Mouse (Mus musculus): Measurements from ENCODE around the gene Dgkq. TPM values are rescaled to one million over a fixed set of nuclear protein-coding genes. Genes with fewer than 3 reads are reported as not detected.
A peak's percentile ranks its signal among the peaks of the same experiment; 100 is the strongest.
"Not testable (repeated sequence)": the region's sequence is repeated elsewhere in the genome, so short reads cannot be mapped to it uniquely, and the experiment has no call there.

Dgkq gene
- total RNA-seq, 2 experiments from 2014 or later, result 52.6 to 54.6 TPM

DNA sequence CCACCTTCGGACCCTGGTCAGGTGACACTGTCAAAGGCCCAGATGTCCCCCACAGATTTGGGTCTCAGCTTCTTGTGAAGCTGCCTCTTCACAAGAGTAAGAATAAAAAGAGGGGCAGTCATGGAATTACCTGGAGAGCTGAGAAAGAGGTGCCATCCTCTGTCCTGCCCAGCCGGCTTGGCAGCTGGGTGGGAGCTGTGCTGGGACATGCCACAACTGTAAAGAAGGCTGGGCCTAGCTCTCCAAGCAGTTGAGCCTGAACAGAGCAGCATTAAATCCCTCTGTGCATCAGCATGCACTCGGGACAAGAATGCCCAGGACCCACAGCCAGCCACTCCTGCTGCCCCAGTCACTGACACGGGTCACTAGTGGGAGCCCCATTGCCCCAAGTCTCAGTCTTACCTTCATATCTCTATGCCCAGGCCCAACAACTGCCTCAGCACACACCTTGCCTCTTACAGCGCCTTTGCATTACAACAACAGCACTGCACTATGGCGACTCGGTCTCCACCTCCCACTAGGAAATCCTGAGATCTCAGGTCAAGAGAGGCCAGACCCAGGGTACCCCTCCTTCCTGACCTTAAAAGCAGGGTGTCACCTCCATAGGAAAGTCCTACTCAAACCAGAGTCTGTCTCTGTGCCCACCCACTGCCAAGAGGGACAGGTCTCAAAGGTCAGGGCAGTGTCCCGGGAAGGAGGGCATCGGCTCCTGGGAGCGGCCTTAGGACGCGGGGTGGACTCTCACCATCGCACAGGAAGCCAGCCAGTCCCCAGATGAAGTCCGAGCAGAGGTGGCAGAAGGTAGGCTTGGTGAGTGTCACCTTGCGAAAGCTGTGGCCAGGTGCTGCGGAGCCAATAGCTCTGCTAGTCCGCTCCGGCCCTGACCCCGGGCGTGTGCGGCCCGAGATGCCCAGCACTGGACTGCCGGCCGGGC lies 9.5 kb downstream of the Dgkq start, which contains the start of gene Idua:
Gene Idua, plus strand, starts transcription at position 634 of the 934 bp plus-strand sequence.
- DNase-seq (ENCODE audit: extremely low spot score in 1 of 2, low spot score in 2 of 2), result no peak
- intact Hi-C loops (cut with DNase I), result no loop called here

- intact Hi-C loops (cut with DNase I), result no loop called here
- peak in 1 of 2 experiments; percentile 12 for DNase-seq (ENCODE audit: extremely low spot score in 1 of 2, low spot score in 2 of 2)
Measured at GRCm38 (mm10) chr5:108658611-108659010, 10.9 kb downstream of the Dgkq start.

GRCm38 (mm10) chr5:108657406-108657805 lies 12.1 kb downstream of the Dgkq start:
- intact Hi-C loops (cut with DNase I), result no loop called here
- no peak for DNase-seq (ENCODE audit: extremely low spot score in 1 of 2, low spot score in 2 of 2)

- intact Hi-C loops (cut with DNase I), result no loop called here
Measured at GRCm38 (mm10) chr5:108655891-108656650, 13.4 kb downstream of the Dgkq start.

DNA sequence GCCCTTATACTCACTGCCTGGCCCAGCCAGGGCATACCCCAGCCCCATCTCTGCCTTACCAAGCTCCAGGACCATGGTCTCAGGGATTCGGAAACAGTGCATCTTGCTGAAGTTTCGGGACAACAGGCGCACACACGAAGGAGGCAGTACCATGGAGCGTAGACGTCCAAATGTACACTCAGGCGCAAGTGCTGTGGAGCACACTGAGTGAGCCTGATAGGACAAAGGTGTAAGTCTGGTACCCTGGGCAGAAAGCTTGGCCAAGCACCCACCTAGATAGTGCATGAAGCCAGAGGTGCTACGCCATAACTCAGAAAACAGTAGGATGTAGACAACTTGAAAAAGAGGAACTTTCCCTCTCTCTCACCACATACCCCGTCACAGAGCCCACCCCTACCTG lies 14.1 kb downstream of the Dgkq start:
- DNase-seq (ENCODE audit: extremely low spot score in 1 of 2, low spot score in 2 of 2), result no peak
- intact Hi-C loops (cut with DNase I), result no loop called here

More at GRCm38 (mm10) chr5:108655891-108656650, 13.4 kb downstream of the Dgkq start:
- DNase-seq (ENCODE audit: extremely low spot score in 1 of 2, low spot score in 2 of 2), result no peak

DNA sequence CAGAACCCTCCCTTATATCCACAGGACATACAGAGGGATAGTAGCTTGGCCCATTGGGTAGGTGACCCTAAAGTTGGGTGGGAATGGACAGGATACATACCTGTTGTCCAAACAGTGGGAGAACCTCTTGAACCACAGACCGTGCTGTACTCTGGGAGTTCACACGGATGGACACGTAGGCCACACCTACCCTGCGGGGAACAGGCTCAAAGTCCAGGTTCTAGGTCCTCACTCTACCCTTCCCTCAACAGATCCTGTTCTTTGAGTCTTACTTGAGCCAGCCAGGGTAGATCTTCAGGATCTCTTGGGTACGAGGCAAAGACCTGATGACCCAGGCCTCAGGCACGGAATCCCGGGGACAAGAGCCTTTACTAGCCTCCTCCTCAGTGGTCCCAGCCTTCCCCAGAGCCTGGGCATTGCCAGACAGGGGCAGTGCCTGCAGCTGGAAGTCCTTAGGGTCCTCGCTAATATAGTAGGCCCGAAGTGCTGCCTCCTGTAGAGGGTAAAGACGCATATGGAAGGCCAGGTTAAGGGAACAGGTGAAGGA lies 15.0 kb downstream of the Dgkq start:
- no peak for DNase-seq (ENCODE audit: extremely low spot score in 1 of 2, low spot score in 2 of 2)
- intact Hi-C loops (cut with DNase I), result no loop called here

DNA sequence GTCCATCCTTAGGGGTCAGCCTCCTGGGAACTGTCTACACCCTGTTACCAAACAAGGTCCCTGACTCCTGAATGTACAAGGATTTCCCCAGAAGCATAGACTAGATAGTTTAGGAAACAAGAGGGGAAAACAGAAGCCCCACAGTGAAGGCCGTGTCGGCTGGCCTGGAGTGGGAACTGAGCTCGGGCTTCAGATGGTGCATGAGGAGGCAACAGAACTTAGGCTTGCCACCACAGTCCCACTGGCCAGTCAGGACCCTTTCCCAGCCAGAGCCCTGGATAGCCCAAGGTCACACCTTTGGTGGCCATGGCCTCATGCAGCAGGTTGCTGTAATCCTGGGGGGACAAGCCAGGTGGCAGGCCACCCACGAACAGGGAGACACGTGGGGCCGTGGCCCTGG lies 16.1 kb downstream of the Dgkq start:
- no peak for DNase-seq (ENCODE audit: extremely low spot score in 1 of 2, low spot score in 2 of 2)
- intact Hi-C loops (cut with DNase I), result no loop called here

DNA sequence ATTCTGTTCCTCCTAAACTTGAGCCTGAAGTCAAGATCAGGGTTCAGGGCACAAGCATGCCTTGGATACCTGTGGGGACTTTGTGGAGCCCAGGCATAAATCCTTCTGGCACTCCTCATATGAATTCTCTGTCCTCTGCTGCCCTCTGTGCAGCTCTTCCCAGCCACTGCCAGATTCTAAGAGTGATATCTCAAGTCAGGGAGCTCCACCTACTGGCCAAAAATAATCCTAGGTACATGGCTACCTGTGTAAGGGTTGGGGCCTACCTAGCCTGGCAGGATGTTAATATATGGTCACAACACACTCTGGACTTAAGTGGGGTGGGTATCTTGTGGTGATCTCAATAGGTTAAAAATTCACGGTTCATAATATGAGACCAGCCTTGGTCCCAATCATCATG lies 17.6 kb downstream of the Dgkq start:
- no peak for DNase-seq (ENCODE audit: extremely low spot score in 1 of 2, low spot score in 2 of 2)
- intact Hi-C loops (cut with DNase I), result no loop called here

DNA sequence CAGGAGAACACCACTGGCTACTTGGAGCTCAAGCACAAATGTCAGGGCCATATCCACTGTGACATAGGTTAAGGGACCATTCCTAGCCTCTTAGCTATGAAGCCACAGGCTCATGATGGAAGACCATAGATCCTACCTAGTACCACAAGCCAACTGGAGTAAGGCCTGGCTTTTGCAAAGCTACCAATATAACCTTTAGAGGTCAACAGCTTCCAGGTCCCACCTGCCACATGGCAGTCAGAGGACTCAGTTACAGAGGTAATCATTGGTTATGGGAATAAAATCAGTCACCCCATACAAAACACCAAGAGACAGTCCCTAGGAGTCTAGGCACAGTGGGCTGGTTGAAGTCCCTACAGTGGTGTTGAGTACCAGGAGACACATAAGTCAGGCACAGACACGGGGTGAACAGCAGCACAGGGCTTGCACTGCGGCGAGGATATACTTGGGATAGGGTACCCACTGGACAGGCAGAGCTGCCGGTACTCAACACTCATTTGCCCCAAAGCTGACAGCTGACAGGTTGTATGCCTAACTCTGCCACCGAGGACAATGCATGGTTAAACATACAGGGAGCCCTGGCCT lies 18.2 kb downstream of the Dgkq start:
- DNase-seq (ENCODE audit: extremely low spot score in 1 of 2, low spot score in 2 of 2), result no peak
- intact Hi-C loops (cut with DNase I), result no loop called here

DNA sequence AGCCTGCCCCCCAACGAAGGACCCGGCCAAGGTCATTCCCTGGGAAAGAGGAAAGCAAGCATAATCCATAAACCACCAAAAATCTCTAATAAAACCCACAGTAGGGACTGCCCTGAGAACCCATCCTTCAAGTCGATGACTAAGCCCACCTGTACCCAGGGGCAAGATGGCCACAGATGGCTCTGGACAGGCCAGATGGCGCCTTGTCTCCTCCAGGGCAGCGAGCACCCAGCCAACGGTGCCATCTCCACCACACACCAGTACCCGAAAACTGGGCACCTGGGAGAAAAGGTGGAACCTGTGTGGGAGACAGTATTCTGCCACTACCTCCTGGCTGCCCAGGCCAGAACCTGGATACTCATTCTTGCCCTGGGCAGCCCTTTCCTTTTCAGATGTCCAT lies 19.1 kb downstream of the Dgkq start:
- no peak for DNase-seq (ENCODE audit: extremely low spot score in 1 of 2, low spot score in 2 of 2)
- intact Hi-C loops (cut with DNase I), result no loop called here

- no peak for DNase-seq (ENCODE audit: extremely low spot score in 1 of 2, low spot score in 2 of 2)
- intact Hi-C loops (cut with DNase I), result no loop called here
Measured at GRCm38 (mm10) chr5:108648937-108649576, 20.4 kb downstream of the Dgkq start.

DNA sequence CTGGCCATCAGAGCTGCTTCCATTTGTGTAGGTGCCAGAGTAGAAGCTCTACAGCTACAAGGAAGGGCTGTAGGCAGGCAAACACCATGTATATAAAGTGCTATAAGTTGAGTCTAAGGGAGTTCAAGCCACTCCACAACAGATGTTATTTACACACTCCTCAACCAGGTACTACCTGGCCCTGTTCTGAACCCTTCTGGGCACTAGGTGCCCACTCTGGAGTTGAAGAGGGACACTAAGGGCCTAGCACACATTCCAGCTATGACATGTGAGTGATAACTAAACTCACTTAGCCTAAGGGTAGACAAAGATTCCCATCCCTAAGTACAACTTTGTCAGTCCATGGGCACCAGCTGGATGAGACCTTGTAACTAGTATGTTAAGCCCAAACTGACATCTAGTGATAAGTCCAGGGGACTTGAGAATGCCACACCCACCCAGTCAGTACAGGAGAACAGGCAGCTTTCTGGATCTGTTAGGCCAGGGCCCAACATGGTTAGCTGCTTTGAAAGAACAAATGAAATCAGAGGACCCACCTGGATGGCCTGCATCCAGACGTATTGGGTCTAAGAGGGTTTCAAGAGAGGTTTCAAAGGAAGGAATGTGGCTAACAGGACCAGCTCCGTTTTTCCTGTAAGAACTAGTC lies 21.5 kb downstream of the Dgkq start:
- no peak for DNase-seq (ENCODE audit: extremely low spot score in 1 of 2, low spot score in 2 of 2)
- intact Hi-C loops (cut with DNase I), result no loop called here

- DNase-seq (ENCODE audit: extremely low spot score in 1 of 2, low spot score in 2 of 2), result no peak
- intact Hi-C loops (cut with DNase I), result no loop called here
Measured at GRCm38 (mm10) chr5:108647311-108647710, 22.2 kb downstream of the Dgkq start.

- DNase-seq (ENCODE audit: extremely low spot score in 1 of 2, low spot score in 2 of 2), result no peak
Measured at GRCm38 (mm10) chr5:108646343-108646660, 23.2 kb downstream of the Dgkq start.

GRCm38 (mm10) chr5:108645651-108646342 lies 23.7 kb downstream of the Dgkq start:
- intact Hi-C loops (cut with DNase I), result no loop called here
- no peak for DNase-seq (ENCODE audit: extremely low spot score in 1 of 2, low spot score in 2 of 2)

More at GRCm38 (mm10) chr5:108646343-108646660, 23.2 kb downstream of the Dgkq start:
- intact Hi-C loops (cut with DNase I), result no loop called here

DNA sequence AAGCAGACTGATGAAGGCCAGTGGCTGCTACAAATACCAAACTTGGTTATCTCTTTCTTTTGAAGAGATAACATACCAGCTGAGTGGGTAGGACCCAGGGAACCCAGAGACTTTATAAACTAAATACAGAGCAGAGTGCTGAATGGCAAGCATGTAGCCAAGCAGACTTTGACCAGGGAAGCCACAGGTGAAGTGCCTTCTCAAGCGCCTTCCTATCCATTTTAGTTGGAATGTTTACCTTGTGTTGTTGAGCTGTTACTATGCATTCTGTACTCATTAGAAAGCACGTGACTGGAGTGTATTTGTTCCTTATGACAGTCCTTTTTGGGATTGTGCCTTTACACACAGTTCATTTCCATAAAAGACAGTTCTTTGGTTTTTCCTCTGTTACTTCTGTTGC lies 25.8 kb downstream of the Dgkq start:
- DNase-seq (ENCODE audit: extremely low spot score in 1 of 2, low spot score in 2 of 2), result no peak
- intact Hi-C loops (cut with DNase I), result no loop called here

DNA sequence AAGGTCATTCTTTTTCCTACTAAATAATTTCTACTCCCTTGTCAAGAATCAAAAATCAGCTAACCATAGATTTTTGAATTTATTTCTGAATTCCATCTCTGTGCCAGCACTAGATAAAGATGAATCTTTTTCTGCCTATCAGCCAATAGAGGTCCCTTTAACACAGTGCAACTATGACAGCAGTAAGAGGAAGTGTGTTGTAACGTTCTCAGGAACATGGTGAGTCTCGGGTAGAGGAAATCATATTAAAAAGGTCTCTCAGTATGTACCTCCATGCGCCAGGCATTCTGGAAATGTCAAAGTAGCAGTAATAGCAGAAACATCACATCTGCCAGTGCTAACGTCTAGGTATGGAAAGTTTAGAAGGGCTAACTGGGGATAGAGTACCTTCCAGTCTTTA lies 33.3 kb downstream of the Dgkq start:
- DNase-seq (ENCODE audit: extremely low spot score in 1 of 2, low spot score in 2 of 2), result no peak
- intact Hi-C loops (cut with DNase I), result no loop called here

DNA sequence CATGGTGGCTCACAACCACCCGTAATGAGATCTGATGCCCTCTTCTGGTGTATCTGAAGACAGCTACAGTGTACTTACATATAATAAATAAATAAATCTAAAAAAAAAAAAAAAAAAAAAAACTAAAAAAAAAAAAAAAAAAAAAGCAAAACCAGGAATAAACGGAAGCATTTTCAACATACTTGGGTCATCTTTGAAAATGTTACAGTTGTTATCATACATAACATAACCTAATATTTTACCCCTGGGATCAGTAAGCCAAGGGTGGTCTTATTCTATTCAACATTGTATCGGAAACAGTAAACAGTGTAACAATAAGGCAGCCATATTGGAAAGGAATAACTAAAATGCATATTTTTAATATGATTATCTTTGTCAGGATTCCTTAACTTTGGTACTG lies 35.4 kb downstream of the Dgkq start:
- intact Hi-C loops (cut with DNase I); DNase-seq (ENCODE audit: extremely low spot score in 1 of 2, low spot score in 2 of 2): not testable (repeated sequence)
